Comparison of ENCODE assay signal across 8 mouse cellular contexts in the genomic region with DNA sequence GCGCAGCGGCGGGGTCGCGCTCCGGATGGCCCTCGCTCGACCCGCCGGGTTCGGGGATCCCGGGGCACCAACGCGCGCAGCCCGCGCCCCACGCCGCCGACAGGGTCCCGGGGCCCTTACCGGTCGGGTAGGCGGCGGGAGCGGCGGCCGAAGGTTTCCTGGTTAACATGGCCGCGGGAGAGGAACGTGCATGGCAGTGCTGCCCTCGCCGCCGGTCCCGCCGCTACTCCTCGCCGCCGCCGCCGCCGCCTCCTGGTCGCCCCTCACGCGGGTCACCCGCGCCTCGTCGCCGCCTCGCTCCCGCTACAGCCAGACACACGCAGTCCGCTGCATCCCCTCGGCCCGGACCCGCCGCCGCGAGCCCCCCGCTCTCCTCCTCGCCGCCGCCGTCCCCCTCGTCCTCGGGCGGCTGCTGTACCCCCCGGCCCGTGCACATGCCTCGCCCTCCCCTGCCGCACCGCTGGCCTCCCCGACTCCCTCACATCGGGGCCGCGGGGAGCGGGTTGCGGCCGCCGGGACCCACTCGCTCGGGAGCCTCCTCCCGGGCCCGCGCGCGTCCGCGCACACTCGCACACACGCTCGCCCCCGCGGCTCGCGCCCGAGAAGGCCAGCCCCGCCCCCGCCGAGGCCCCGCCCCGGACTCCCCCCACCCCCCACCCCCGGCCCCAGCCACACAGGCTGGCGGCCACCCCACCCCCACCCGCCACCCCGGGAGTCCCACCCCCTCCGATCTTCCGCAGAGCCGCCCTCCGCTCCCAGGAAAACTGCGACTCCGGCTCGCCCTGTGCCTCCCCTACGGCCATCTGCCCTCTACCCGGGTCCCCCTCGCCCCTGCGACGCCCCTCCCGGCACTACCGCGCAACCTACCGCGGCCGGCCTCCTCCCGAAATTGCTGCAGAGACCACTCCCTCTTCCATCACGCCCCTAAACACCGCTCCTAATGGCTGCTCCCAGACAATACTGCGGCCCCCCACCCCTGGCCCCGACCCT. TPM values are rescaled to one million over a fixed set of nuclear protein-coding genes. Genes with fewer than 3 reads are reported as not detected.
DNase-seq lines count a peak whose midpoint lies in the region; ATAC-seq lines count a peak whose summit lies in the region.

No protein-coding gene starts in this region.

- no peak for ATAC-seq in erythroblast, adult 5-6 weeks (replicated peaks; ENCODE audit: low FRiP score, poor library complexity, severe bottlenecking)
- peak; percentile 87 for ATAC-seq in limb, embryonic 13.5 days (ENCODE audit: low FRiP score, low read depth)
- ATAC-seq in midbrain, embryonic 14.5 days (ENCODE audit: low FRiP score, low TSS enrichment) = peak; percentile 87

- DNase-seq in embryo, embryonic 11.5 days (ENCODE audit: low read depth, low spot score) = peak; percentile 71
- peak; percentile 85 to 88 for DNase-seq in heart, adult 18-20 months
- DNase-seq in kidney, adult 18-20 months = peak; percentile 83
- DNase-seq in midbrain, embryonic 14.5 days = peak; percentile 95
- DNase-seq in spleen, adult 12 weeks (ENCODE audit: low spot score) = peak; percentile 36

- H3K27me3 ChIP-seq in erythroblast, embryonic 14.5 days (ENCODE audit: control insufficient read depth) = peaks cover 27% of the 10 kb centered on the region
- no peaks in the 10 kb centered on the region for H3K27me3 ChIP-seq in limb, embryonic 13.5 days
- H3K27me3 ChIP-seq in midbrain, embryonic 14.5 days (ENCODE audit: control insufficient read depth, insufficient read depth, low read length) = no peaks in the 10 kb centered on the region

- peaks cover 20% of the 10 kb centered on the region for H3K4me1 ChIP-seq in erythroblast, embryonic 14.5 days (ENCODE audit: control insufficient read depth)
- peaks cover 43% of the 10 kb centered on the region for H3K4me1 ChIP-seq in limb, embryonic 13.5 days
- peaks cover 30% of the 10 kb centered on the region for H3K4me1 ChIP-seq in midbrain, embryonic 14.5 days (ENCODE audit: control insufficient read depth, insufficient read depth, low read length)

- peak overlapping the region; percentile 97 for H3K27ac ChIP-seq in limb, embryonic 13.5 days
- peak overlapping the region; percentile 97 for H3K27ac ChIP-seq in midbrain, embryonic 14.5 days (replicated peaks; ENCODE audit: low read depth, low read length)

- H3K9me3 ChIP-seq in erythroblast, embryonic 14.5 days (ENCODE audit: control insufficient read depth, low read length) = peaks cover 5% of the 10 kb centered on the region
- no peaks in the 10 kb centered on the region for H3K9me3 ChIP-seq in limb, embryonic 13.5 days
- H3K9me3 ChIP-seq in midbrain, embryonic 14.5 days (ENCODE audit: control insufficient read depth, low read length) = no peaks in the 10 kb centered on the region

- peak overlapping the region; percentile 97 for H3K9ac ChIP-seq in limb, embryonic 13.5 days
- H3K9ac ChIP-seq in midbrain, embryonic 14.5 days (replicated peaks; ENCODE audit: low read length) = peak overlapping the region; percentile 97

- H3K4me3 ChIP-seq in erythroblast, embryonic 14.5 days (replicated peaks) = peak overlapping the region; percentile 71
- H3K4me3 ChIP-seq in limb, embryonic 13.5 days = peak overlapping the region; percentile 81
- H3K4me3 ChIP-seq in midbrain, embryonic 14.5 days (replicated peaks; ENCODE audit: low read depth, low read length) = peak overlapping the region; percentile 95

- H3K36me3 ChIP-seq in erythroblast, embryonic 14.5 days (ENCODE audit: control insufficient read depth) = peaks cover 5% of the 10 kb centered on the region
- peaks cover 17% of the 10 kb centered on the region for H3K36me3 ChIP-seq in limb, embryonic 13.5 days
- peaks cover 5% of the 10 kb centered on the region; the same call in 1 of the 2 replicates for H3K36me3 ChIP-seq in midbrain, embryonic 14.5 days (ENCODE audit: control insufficient read depth, insufficient read depth, low read length)

- H3K4me2 ChIP-seq in limb, embryonic 13.5 days (replicated peaks) = peak overlapping the region; percentile 93
- peak overlapping the region; percentile 95 for H3K4me2 ChIP-seq in midbrain, embryonic 14.5 days (ENCODE audit: low read length)

- WGBS in limb, embryonic 13.5 days = under 1% methylated on average over 81 of the region's 130 CpGs
- under 1% methylated on average over 99 of the region's 130 CpGs for WGBS in midbrain, embryonic 14.5 days

RNA-seq across cellular contexts. Expression of gene Dyrk2, which starts 1.1 kb away (rescaled TPM):
- polyA plus RNA-seq in erythroblast, embryonic 14.5 days (2012) = 0.06 and 0.18 TPM in 2 replicates
- 4.8 and 6.7 TPM in 2 replicates for total RNA-seq in erythroblast, adult 5-6 weeks (2015; ENCODE audit: low replicate concordance)
- total RNA-seq in erythroblast, adult 5-6 weeks (2017; ENCODE audit: low replicate concordance) = 2.6 and 8.9 TPM in 2 replicates
- total RNA-seq in heart, adult 18-20 months (2021) = 10 to 100 TPM; 26.6 to 37.1 TPM
- polyA plus RNA-seq in limb, embryonic 13.5 days (2015; fragmentation: Nextera tagmentation; extraction: Ambion mirVana) = 9.4 and 10.2 TPM in 2 replicates
- polyA plus RNA-seq in midbrain, embryonic 14.5 days (2014; fragmentation: Nextera tagmentation; extraction: Ambion mirVana) = 16.2 and 17.9 TPM in 2 replicates

Comparison
In these comparisons a context has a peak if more than half of its experiments do, and no peak if none do; other contexts are left out.
1. DNase-seq: peak in every context shown above with its lines; median percentile 95 in midbrain, embryonic 14.5 days; 86 in heart, adult 18-20 months; 83 in kidney, adult 18-20 months; 71 in embryo, embryonic 11.5 days; 36 in spleen, adult 12 weeks.